Mouse (Mus musculus) spleen, adult 2 months (tissue): ENCODE measurements at regions not wholly inside any gene's neighbourhood (a gene's known extent, or its start where the extent isn't known, plus 50 kb on each side); places are given as distances from the start of the nearest gene placed in this dataset.

Experiments used
- DNase-seq, 2 experiments: peaks; one replicate each; pipeline versions ENCODE4 v3.0.0 to v3.0.0-alpha.2; 2012 to 2021; ENCODE audit warnings: low spot score in 2 of 2, low read depth in 1 of 2
- H3K27ac ChIP-seq: fragments of 200-500 bp; 2 replicates; pipeline ENCODE4 v1.5.1; 2012; ENCODE audit warnings: low read length, inconsistent platforms; ENCODE audit not compliant: insufficient read depth
- H3K27me3 ChIP-seq: fragments of 200-500 bp; 2 replicates; pipeline ENCODE4 v1.6.1; 2012; ENCODE audit warnings: mild to moderate bottlenecking, moderate library complexity, low read length, inconsistent platforms; ENCODE audit not compliant: control insufficient read depth, insufficient read depth
- H3K36me3 ChIP-seq: fragments of 200-500 bp; 2 replicates; pipeline ENCODE4 v1.6.1; 2012; ENCODE audit warnings: mild to moderate bottlenecking, low read length, inconsistent platforms; ENCODE audit not compliant: control insufficient read depth, insufficient read depth
- H3K4me1 ChIP-seq: fragments of 200-500 bp; 2 replicates; pipeline ENCODE4 v1.6.1; 2011; ENCODE audit warnings: inconsistent platforms; ENCODE audit not compliant: control insufficient read depth, insufficient read depth, insufficient read length
- H3K4me3 ChIP-seq: fragments of 200-500 bp; 2 replicates; pipeline ENCODE4 v1.5.1; 2011; ENCODE audit warnings: mild to moderate bottlenecking, inconsistent platforms; ENCODE audit not compliant: insufficient read depth, insufficient read length; ENCODE audit errors: extremely low read depth
- CTCF ChIP-seq: fragments of 200-500 bp; IDR thresholded peaks from 2 replicates; pipeline ENCODE4 v1.5.1; 2011; ENCODE audit warnings: mild to moderate bottlenecking, inconsistent platforms; ENCODE audit not compliant: insufficient read depth, insufficient read length, insufficient replicate concordance; ENCODE audit errors: extremely low read depth
- POLR2A ChIP-seq: fragments of 200-500 bp; IDR thresholded peaks from 2 replicates; pipeline ENCODE4 v1.6.1; 2011; ENCODE audit warnings: low read depth, low read length, inconsistent platforms
- WGBS: fragments of 180-500 bp; shearing (Covaris S2); methylation state at CpG from one replicate; pipeline ENCODE4 v1.1.7; 2018; 5-methylcytosine and 5-hydroxymethylcytosine counted together

DNA sequence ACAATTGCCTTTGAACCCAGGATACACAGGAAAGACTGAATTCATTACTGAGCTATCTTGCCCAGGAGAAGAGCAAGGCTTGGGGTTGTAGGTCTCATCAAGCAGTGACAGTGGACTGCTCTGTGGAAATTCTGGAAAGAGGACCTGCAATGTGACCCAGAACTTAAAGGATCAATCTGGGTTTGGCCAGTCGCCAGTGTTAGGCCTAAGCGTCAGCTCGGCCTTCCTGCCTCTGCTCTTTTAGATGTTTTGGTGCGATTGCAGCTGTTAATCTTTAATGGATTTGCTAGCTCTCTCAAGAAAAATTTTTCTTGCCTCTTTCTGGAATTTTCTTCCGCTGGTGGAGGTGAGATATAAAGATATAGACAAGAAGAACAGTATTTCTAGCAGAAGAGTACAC, 81.2 kb downstream of the Car2 start:
- 93% methylated on average over 5 of the region's 5 CpGs for WGBS
- no peak overlapping the region for H3K27ac ChIP-seq
- H3K4me1 ChIP-seq: no peaks in the 10 kb centered on the region
- no peaks in the 10 kb centered on the region for H3K36me3 ChIP-seq
- no peak for DNase-seq
- H3K4me3 ChIP-seq: no peak overlapping the region
- no peaks in the 10 kb centered on the region for H3K27me3 ChIP-seq
- TF ChIP-seq POLR2A: no peak
- TF ChIP-seq CTCF: no peak

DNA sequence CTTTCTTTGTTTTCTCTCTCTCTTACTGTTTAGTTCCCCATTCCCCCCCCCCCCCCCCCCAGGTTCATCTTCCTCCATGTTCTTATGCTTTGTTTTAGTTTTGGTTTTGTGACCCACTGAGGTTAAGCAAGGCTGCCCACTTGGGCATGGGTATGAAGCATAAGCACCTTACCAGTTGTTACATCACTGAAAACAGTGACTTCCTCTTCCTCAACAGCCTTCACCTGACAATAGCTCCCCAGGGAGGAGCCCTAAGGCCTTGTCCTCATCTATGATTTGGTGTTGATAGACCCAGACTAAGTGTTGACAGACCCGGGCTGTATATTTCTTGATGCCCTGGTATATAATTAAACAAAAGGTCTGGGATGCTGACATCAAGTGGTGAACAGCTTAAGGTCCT, 82.3 kb downstream of the Car2 start:
- no peaks in the 10 kb centered on the region for H3K4me1 ChIP-seq

DNA sequence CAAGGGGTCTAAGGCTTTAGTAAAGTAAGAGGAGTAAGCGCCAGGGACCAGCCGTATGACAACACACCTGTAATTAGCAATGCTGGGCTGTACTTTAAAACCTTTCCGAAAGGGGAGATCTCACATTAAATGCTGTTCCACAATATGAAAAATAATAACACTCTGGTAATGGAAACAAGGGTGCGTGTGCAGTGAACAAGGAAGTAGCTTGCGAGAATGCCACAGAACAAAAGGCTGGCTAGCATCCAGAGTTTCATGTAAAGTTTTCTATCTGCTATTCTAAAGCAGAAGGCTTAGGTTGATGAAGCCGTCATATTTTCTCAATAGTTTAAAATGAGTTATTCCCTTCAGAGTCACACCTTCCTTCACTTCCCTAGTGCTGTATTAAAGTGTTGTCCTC, 83.6 kb downstream of the Car2 start:
- no peak overlapping the region for H3K4me3 ChIP-seq
- DNase-seq: no peak
- TF ChIP-seq CTCF: no peak
- no peak for TF ChIP-seq POLR2A
- no peaks in the 10 kb centered on the region for H3K27me3 ChIP-seq
- no peaks in the 10 kb centered on the region for H3K4me1 ChIP-seq
- no peak overlapping the region for H3K27ac ChIP-seq
- H3K36me3 ChIP-seq: no peaks in the 10 kb centered on the region
- 81% methylated on average over 6 of the region's 6 CpGs for WGBS

More for the DNA sequence above, 82.3 kb downstream of the Car2 start:
- Histone ChIP-seq H3K4me3 (no peak overlapping the region), H3K36me3 (no peaks in the 10 kb centered on the region), H3K27ac (no peak overlapping the region), H3K27me3 (no peaks in the 10 kb centered on the region)
- peak; percentile 17 to 19 for DNase-seq
- 82% methylated on average over 1 of the region's 1 CpGs for WGBS
- no peak for TF ChIP-seq CTCF
- no peak for TF ChIP-seq POLR2A

DNA sequence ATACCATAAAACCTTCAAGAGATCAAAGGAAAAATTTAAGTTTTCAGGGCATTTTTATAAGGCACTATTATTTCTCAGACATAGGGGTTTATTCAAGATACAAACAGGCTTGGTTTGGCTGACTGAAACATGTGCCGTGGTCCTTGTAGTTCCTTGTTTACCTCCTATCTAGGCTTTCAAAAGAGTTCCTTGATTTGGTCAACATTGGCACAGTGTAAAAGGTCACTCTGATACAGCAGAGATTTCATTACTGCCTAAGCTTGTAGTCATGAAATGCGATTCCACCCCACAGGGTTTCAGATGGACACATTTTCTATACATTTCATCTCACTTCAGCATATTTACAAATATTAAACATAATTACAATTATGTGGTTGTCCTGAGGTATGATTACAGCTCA, 85.6 kb downstream of the Car2 start:
- H3K4me1 ChIP-seq: no peaks in the 10 kb centered on the region
- H3K27ac ChIP-seq: no peak overlapping the region
- no peak overlapping the region for H3K4me3 ChIP-seq
- no peaks in the 10 kb centered on the region for H3K27me3 ChIP-seq
- TF ChIP-seq CTCF: no peak
- WGBS: 91% methylated on average over 2 of the region's 2 CpGs
- no peak for DNase-seq
- H3K36me3 ChIP-seq: no peaks in the 10 kb centered on the region

DNA sequence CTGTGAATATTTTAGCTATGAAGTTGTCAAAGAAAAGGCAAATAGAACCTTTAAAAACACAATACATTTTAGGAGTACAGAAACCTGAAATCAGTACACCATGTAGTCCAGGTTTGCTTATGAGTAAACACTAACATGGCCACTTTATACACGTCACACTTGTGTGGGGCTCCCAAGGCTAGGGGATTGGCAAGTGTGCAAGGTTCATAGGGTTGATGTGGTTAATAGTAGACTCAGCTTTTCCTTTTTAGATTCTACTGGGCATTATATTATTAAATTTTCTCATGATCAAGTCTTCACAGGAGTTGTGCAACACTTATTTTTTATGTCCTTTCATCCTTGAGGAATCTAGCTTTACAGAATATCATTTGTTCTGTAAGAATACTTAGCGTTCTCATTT, 88.7 kb downstream of the Car2 start:
- no peaks in the 10 kb centered on the region for H3K36me3 ChIP-seq

DNA sequence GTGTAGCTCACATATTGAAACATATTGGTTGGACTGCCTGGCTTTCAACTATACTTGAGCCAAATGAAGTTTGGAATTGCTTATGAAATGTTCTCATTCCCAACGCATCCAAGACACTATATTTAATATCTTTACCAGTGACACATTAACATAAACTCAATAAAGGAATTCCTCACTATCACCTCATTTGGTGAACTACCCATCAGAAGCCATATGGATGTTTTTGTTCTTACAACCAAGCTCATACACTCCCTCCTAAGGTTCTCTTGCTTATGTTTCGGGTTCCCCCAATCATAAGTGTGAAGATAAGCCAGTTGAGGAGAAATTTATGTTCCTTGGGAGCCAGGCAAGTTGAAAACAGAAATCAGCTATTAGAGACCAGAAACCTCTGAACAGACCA, 89.1 kb downstream of the Car2 start:
- Histone ChIP-seq H3K36me3 (no peaks in the 10 kb centered on the region), H3K4me1 (no peaks in the 10 kb centered on the region), H3K27me3 (no peaks in the 10 kb centered on the region), H3K4me3 (no peak overlapping the region), H3K27ac (no peak overlapping the region)
- TF ChIP-seq CTCF (no peak), POLR2A (no peak)
- DNase-seq: no peak
- 89% methylated on average over 2 of the region's 2 CpGs for WGBS

More for the DNA sequence above, 88.7 kb downstream of the Car2 start:
- Histone ChIP-seq H3K4me3 (no peak overlapping the region), H3K4me1 (no peaks in the 10 kb centered on the region), H3K27me3 (no peaks in the 10 kb centered on the region), H3K27ac (no peak overlapping the region)
- no peak for TF ChIP-seq POLR2A
- WGBS: 89% methylated on average over 2 of the region's 2 CpGs
- no peak for DNase-seq

DNA sequence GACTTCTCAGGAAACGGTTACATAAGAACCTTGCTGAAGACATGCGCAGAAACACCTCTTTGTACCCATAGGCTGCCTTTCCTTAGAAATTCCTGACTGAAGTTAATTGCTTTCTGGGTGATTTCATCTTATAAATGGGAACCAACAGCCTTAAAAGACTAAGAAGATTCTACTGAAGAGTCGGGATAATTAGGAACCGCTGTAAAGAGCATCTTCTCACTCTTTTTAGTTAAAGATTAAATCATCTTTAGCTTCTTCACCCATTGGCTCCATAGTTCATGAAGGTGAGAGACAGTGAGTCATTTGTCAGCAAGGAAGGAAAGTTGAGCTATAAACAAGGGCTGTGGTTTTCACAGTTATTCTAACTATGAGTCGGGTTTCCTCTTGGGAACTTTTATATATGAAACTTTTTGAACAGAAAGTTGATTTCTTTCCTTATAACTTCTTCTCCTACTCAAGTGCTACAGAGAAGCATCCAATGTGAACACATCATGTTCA, 93.1 kb downstream of the Car2 start:
- Histone ChIP-seq H3K4me1 (no peaks in the 10 kb centered on the region), H3K4me3 (no peak overlapping the region), H3K36me3 (no peaks in the 10 kb centered on the region), H3K27ac (no peak overlapping the region), H3K27me3 (no peaks in the 10 kb centered on the region)
- no peak for TF ChIP-seq POLR2A
- no peak for TF ChIP-seq CTCF
- no peak for DNase-seq
- WGBS: 57% methylated on average over 5 of the region's 5 CpGs

DNA sequence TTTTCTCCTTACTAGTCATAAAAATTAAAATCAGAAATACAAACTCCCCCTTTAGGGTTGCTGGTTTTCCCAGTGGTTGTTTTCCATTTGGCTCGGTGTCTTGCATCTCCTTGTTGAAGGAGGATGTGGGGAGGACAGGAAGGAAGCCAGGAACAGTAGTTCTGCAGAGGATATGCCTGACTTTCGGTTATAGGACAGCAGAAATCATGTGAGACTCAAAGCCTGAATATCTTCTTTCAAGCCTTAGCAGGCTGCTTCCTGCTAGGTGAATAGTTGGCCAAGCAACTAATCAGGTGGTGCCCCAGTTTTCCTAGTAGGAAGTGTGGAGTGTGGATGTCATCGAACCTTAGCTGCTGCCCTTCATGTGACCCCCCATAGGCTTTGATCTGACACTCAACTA, 103.6 kb downstream of the Car2 start:
- TF ChIP-seq CTCF: no peak
- no peak for TF ChIP-seq POLR2A
- Histone ChIP-seq H3K4me3 (no peak overlapping the region), H3K36me3 (no peaks in the 10 kb centered on the region), H3K27me3 (no peaks in the 10 kb centered on the region), H3K27ac (no peak overlapping the region), H3K4me1 (no peaks in the 10 kb centered on the region; the same call in 1 of the 2 replicates)
- no peak for DNase-seq
- 4% methylated on average over 3 of the region's 3 CpGs for WGBS
